Mouse (Mus musculus) layer of hippocampus, adult 8-10 months (tissue): ENCODE measurements around the gene Nfat5. TPM values are rescaled to one million over a fixed set of nuclear protein-coding genes. Genes with fewer than 3 reads are reported as not detected.

Experiments
- DNase-seq, 2 experiments: peaks; one replicate each; pipeline ENCODE4 v3.0.0; 2022; ENCODE audit warnings: low spot score in 2 of 2
- total RNA-seq, 4 experiments: library from RNA; stranded (reverse); gene quantifications; 2 replicates each; pipeline ENCODE4 v1.2.4; 2022

The Nfat5 gene
- total RNA-seq, 4 experiments from 2014 or later, result 54.4 to 78.0 (median 65.1) TPM

DNA sequence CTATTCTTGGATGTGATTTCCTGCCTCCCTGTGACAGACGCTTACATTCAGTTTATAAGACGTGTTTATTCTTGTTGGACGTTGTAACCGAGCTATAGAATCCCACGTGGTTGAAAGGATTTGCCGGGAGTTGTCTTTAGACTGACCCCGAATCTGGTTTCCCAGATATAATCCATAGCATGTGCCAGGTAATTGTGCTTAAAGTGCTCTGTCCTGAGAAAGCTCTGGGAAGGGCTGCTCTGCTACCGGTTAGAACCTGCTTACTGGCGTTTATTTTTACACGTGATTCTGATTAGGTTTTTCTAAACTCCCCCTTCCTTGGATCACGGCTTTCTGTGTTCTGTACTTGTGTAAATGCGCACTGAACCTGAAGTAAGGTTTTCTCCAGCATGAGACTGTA lies 104.4 kb downstream of the Nfat5 start:
- DNase-seq, result no peak

DNA sequence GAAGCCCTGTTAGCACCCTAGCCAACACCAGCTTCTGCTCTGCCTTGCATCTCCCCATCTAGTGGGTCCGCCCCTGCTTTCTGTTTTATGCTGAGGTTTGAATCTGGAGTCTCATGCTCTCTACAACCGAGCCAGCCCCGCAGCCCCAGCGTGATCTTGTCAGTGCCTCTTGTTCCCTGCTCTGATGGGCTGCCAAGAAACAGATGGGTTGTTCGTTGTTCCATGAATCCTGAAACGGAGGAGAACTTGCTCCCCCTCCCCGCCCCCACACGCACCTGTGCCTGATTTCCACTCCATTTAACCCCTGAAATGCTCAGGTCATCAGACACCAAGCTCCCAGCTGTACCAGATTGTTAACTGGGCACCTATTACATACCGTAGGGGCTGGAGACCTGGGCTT lies 106.2 kb downstream of the Nfat5 start:
- peak; percentile 49 to 58 for DNase-seq

DNA sequence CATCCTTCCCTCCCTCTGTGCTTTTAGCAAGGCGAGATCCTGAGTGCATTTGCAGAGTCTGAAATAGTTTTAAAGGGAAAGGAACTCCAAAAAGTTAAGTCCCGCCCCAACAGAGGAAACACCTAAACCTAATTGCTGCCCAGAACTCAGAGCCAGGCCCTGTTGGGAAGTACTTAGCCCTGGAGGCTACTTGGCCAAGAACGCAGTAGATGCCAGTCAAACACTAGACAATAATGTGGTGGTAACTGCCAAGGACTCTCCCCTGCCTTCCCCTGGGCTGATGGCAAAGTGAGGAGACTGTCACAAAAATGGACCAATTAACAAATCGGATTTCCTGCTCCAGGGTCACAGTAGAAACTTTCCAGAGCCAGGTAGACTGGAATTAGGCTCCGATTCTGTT lies 108.6 kb downstream of the Nfat5 start:
- DNase-seq, result no peak

DNA sequence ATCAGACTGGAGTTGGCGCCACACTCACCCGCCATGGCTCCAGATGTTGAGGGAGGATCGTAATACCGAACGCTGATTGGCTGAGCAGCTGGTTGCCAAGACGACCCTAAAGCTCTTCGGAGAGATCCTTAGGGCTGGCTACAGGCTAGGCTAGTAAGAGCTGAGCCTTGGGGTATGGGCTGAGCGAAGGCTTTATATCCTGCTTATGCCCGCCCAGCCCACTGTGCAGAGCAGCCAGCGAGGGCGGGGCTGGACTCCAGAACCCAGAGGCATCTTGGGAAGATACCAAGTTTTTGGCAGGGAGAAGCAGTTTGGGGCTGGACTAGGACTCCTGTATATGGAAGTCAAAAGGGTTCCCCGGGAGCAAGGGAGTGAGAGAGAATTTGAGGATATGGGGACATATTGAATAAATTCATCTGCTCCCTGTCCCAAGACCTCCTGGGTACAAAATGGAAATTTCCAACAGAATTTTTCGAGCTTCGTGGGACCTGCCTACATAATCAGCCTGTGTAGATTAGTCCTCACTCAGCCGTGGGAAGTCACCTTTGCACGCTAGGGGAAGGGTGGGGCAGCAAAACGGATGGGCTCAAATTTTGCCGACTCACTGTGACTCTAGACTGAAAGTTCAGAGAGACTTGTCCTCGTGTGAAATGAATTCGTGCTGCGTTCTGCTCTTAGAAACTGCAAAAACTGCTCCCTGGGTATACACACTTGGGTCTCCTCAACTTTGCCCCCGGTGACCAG lies 109.9 kb downstream of the Nfat5 start, which contains the start of gene Nqo1:
Nqo1 (minus strand) TSS at position 169 of the 744 bp plus-strand sequence.
- DNase-seq, result peak; percentile 39 to 47

DNA sequence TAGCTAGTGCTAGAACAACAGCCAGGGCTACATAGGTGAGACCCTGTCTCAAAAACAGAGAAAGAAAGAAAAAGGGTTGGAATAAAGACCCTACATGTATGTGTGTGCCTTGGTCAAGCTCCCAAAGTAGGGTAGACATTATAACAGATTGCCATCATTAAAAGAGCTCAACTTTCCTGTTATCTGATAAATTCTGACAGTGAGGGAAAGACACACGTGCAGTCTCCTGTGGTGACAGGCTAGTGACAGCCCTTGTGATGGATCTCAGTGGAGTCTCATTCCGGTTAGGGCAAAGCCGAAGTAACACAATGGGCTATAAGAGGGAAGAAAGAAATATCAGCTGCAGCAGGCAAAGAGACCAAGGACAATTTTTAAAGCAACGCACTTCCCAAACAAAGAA lies 110.8 kb downstream of the Nfat5 start:
- no peak for DNase-seq

DNA sequence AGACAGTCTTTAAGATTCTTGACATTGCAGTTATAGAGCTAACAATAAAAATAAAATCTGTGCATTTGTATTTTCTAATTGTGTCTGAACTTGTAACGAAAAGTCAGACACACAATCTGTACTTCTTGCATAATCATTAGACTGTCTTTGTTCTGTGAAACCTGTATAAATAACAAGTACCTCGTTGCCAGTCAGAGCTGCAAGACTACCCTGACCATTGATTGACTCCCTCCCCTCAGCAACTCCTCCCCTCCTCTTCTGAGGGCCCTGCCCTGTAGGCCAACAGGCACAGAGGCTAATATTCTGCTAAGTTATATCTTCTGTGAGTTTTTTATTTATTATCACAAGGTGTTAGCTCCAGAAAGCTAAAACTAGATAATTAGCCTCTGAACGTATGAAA lies 112.7 kb downstream of the Nfat5 start:
- DNase-seq, result no peak

DNA sequence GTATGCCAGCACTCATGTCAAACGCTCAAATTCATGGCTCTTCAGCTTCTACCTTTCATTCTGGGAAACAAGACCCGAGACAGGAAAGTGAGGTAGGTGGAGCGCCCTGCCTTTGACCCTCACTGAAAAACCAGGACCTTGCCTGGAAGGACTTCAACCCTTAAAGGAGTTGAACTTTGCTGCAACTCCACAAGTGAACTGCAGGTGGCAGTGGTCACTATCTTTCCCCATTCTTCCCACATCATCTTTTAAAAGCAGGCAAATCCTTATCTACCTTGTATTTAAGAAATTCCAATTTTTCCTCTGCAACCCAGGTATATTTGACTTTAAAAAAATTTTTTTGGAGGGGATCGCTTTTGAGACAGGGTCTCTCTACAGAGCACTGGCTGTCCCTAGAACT lies 118.1 kb downstream of the Nfat5 start:
- DNase-seq, result no peak

DNA sequence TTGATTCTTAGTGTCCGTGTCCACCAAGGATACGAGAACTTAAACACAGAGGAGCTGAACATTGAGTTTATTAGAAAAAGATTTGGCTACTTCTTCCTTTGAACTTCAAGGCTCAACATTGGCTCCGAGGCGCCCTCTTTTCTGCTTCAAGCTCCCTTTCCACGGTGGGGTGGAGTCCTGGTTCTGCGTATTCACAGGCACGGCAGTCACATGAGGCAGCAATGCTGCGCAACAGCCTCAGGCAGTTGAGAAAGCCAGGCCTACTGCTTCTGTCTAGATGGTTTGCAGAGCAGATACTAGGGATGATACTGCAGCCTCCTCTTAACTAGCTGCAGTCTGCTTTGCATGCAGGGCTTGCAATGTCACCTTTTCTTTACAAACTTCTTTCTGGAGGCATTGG lies 119.3 kb downstream of the Nfat5 start:
- DNase-seq, result no peak

DNA sequence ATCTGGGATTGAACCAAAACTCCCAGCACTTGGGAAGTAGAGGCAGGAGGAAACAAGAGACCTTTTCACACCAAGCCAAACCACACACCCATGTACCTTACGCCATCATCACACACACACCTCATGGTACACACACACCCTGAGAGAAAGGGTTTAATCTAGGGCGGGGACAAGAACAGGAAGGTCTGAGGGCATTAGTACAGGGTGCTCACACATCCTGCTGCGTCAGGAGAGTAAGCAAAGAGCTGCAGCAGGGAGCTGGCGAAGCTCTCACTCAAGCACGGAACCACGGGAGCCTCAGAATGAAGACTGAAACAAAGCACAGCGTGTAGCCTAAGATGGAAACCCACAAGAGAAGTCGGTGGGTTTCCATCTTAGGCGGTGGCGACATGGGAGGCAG lies 120.6 kb downstream of the Nfat5 start:
- no peak for DNase-seq

DNA sequence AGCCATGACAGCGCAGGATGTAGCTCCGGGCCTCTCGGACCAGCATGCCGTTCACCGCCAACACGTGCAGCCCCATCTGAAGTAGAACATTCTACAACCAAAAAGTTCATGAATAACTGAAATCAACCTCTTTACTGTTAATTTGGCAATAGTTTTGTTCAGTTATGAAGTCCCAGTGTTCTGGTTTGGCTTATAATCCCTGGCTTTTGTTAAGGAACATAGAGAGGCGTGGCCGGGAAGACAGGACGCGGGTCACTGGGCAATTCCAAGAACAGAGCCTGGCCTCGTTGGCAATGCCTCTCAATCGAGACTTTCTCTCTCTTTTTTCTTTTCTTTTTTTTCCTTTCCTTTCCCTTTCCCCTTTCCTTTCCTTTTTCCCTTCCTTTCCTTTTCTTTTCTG lies 123.7 kb downstream of the Nfat5 start:
- no peak for DNase-seq

DNA sequence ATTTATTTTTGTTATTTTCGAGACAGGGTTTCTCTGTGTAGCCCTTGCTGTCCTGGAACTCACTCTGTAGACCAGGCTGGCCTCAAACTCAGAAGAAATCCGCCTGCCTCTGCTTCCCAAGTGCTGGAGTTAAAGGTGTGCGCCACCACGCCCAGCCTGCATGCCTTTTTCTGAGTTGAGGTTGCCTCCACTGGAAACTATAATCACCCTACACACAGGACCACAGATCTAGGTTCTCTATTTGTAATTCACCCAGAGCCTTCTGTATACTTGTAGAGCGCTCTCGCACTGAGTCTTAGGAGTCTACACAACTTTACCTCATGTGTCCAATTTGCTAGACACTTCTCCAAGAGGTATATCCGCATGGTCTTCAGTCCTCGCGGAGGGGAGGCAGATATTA lies 130.9 kb downstream of the Nfat5 start:
- DNase-seq, result no peak

DNA sequence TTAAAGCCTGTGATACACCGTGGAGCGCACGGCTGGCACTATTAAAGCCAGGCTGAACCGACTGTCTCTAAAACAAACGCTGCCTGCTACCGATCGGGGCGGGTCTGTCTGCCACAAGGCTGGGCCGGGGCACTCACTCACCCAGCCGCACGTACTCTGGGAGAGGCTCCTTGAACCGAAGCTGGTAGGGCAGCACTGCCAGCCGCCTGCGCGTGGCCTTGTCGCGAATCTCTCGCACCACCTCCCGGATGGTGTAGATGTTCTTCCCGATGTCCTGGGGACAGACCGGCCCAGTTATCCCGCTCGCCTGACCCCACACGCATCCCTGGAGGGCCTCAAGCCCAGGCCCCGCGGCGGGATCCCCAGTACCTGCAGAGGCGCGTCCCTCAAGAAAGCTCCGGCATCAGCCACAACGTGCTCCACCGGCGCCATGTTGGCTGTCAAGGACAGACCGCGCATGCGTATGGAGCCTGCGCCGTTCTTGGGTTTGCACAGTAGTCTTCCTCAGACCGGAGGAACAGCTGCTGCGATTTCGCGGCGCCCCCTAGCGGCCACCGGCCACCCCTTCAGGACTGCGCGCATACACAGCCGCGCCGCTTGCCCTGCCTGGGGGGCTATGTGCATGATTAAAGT lies 131.4 kb downstream of the Nfat5 start, which contains the start of gene Nob1:
Nob1 (minus strand) TSS at position 455 of the 633 bp plus-strand sequence.
- peak; percentile 91 to 97 for DNase-seq

DNA sequence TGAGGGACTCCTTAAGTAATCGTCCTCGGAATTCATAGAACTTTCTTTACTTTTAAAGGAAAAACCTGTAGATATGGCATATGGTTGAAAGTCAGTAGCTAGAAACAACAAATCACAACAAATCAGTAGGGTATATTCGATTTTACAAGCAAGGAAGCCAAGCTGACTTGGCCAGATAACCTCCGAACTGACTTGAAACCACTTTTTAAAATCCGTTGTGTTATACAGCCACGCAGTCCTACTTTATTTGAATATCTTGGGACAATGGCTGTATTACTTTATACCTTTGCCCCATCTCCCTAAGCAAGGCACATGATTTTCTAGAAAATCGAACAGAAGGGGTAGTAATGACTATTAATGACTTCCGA lies 131.9 kb downstream of the Nfat5 start:
- DNase-seq, result no peak

Other genes starting within 250 kb of the Nfat5 start
- 10 to 100 TPM; 26.6 to 29.5 (median 28.2) TPM for gene Pdf, start 244.9 kb upstream of the Nfat5 start, total RNA-seq
- 10 to 100 TPM; 26.0 to 34.6 (median 28.8) TPM for gene Cog8, start 236.8 kb upstream of the Nfat5 start, total RNA-seq
- gene Nip7, start 236.6 kb upstream of the Nfat5 start, total RNA-seq, result 10 to 100 TPM; 40.9 to 44.2 (median 42.7) TPM
- not detected for gene Tmed6, start 227.8 kb upstream of the Nfat5 start, total RNA-seq
- gene Terf2, start 196.9 kb upstream of the Nfat5 start, total RNA-seq, result 10 to 100 TPM; 33.5 to 41.3 (median 35.6) TPM
- gene Cyb5b, start 142.8 kb upstream of the Nfat5 start, total RNA-seq, result 100 to 1,000 TPM; 109 to 113 (median 111) TPM
- 1 to 10 TPM; 6.0 to 7.1 (median 6.2) TPM for gene Nqo1, start 109.7 kb downstream of the Nfat5 start, total RNA-seq
- 10 to 100 TPM; 39.1 to 46.4 (median 40.8) TPM for gene Nob1, start 131.6 kb downstream of the Nfat5 start, total RNA-seq
- gene Wwp2, start 142.9 kb downstream of the Nfat5 start, total RNA-seq, result 10 to 100 TPM; 35.1 to 43.2 (median 41.4) TPM